Mouse (Mus musculus) layer of hippocampus, postnatal 36 days (tissue): ENCODE data around the gene Olfr1153. TPM values are rescaled to one million over a fixed set of nuclear protein-coding genes. Genes with fewer than 3 reads are reported as not detected.

ENCODE experiments used
- DNase-seq, 2 experiments: peaks; one replicate each; pipeline ENCODE4 v3.0.0; 2022
- total RNA-seq, 2 experiments: library from RNA; stranded (reverse); gene quantifications; 2 replicates each; pipeline ENCODE4 v1.2.3; 2021

Gene Olfr1153
- not detected for total RNA-seq

- DNase-seq: no peak
Observed at GRCm38 (mm10) chr2:87894662-87895061, at the start of gene Olfr1153. TSS of gene Olfr1153 (plus strand) at chr2:87894962.

DNA sequence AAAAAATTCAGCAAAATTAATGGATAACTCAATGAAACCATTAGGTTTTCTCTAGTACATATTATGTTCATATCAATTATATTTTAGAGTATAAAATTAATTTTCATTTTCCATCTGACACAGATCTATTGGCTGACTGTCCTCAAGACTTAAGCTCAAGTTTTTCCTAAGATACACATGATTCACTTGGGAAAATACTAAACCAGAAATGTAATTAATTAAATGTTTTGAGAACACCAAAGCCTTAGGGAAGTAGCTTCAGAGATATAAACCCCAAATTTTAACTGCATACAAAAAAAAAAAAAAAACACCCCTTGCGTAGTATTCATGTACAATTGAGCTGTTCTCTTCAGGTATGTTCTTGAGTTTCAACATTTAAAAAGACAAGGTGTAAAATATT, 39.2 kb upstream of the Olfr1153 start, which contains the start of gene Olfr1151:
Gene Olfr1151 (plus strand): TSS at position 301 of the 400 bp plus-strand sequence.
- DNase-seq: no peak

DNA sequence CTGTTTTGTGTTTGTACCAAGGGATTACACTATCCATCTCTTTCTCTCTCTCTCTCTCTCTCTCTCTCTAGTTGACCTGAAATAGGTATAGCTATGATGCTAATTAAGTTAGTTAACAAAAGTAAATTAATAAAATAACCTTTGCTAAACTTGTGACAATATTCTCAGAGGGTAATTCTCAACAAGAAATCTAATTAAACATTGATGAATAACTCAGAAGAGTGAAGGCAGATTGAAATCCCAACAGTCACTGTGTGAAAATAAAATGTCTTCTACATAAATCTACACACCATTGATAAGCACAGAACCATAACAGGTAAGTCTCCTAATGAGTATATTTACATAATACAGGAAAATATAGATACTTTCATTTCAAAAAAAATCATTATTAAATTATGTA, 28.6 kb upstream of the Olfr1153 start, which contains the start of gene Olfr1152:
Gene Olfr1152 (plus strand): TSS at position 301 of the 400 bp plus-strand sequence.
- DNase-seq: no peak

DNA sequence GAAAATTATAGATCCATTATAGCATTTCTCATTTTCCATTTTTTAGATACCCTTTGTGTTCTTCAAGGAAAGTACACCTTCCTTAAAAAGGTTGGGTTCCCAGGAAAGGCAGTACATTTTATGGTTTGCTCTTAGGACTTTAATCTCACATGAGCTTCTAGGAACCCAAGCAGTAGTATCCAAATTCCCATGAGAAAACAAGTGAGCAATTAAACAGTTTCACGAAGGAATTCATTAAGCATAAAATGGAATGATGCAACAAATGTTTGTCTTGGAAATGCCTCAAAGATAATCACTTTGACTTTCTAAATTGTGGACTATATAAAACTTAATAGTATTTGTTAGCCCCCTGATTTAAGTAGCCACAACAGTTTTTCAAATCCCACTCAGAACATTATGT, 10.3 kb downstream of the Olfr1153 start, which contains the start of gene Olfr1154:
Gene Olfr1154 (minus strand): TSS at position 101 of the 400 bp plus-strand sequence.
- DNase-seq: no peak

DNA sequence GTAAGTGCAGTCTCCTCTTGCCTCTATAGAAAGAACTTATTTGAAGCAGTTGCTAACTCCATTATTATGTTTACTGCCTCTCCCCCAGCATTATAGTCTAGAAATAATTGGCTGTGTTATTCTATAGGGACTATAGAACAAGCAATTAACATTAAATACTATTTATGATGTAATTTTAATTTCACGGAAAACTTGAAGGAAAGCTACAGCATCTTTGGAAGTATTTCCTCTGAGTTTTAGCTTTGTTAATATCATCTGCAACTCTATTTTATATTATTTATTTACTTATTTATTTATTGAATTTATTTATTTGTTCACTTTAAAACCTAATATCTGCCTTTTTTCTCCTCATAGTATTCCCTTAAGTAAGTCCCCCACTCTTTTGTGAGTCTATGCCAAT, 50.3 kb downstream of the Olfr1153 start, which contains the start of gene Olfr1155:
Gene Olfr1155 (minus strand): TSS at position 101 of the 400 bp plus-strand sequence.
- DNase-seq: no peak

Other genes starting within 250 kb of the Olfr1153 start
- gene Olfr1133, start 247.6 kb upstream of the Olfr1153 start, total RNA-seq: not detected
- not detected for gene Olfr1134, start 236.5 kb upstream of the Olfr1153 start, total RNA-seq
- not detected for gene Olfr1135, start 221.3 kb upstream of the Olfr1153 start, total RNA-seq
- gene Olfr1136, start 201.0 kb upstream of the Olfr1153 start, total RNA-seq: not detected
- not detected for gene Olfr1137, start 181.8 kb upstream of the Olfr1153 start, total RNA-seq
- not detected for gene Olfr1138, start 155.0 kb upstream of the Olfr1153 start, total RNA-seq
- gene Olfr1140, start 151.2 kb upstream of the Olfr1153 start, total RNA-seq: not detected
- gene Olfr1141, start 141.0 kb upstream of the Olfr1153 start, total RNA-seq: not detected
- not detected for gene Olfr152, start 115.5 kb upstream of the Olfr1153 start, total RNA-seq
- gene Olfr1143, start 94.4 kb upstream of the Olfr1153 start, total RNA-seq: not detected
- gene Olfr1145, start 85.1 kb upstream of the Olfr1153 start, total RNA-seq: not detected
- gene Olfr1148, start 64.4 kb upstream of the Olfr1153 start, total RNA-seq: not detected
- gene Olfr1150-ps1, start 51.0 kb upstream of the Olfr1153 start, total RNA-seq: not detected
- not detected for gene Olfr1151, start 39.1 kb upstream of the Olfr1153 start, total RNA-seq
- gene Olfr1152, start 28.5 kb upstream of the Olfr1153 start, total RNA-seq: not detected
- gene Olfr1154, start 10.2 kb downstream of the Olfr1153 start, total RNA-seq: not detected
- not detected for gene Olfr1155, start 50.2 kb downstream of the Olfr1153 start, total RNA-seq
- gene Olfr1156, start 58.1 kb downstream of the Olfr1153 start, total RNA-seq: under 1 TPM in 1 of 2 experiments, not detected in 1; 0.10 TPM
- not detected for gene Olfr1157, start 73.3 kb downstream of the Olfr1153 start, total RNA-seq
- not detected for gene Olfr74, start 79.7 kb downstream of the Olfr1153 start, total RNA-seq
- gene Olfr1158, start 95.2 kb downstream of the Olfr1153 start, total RNA-seq: not detected
- not detected for gene Olfr1160, start 113.3 kb downstream of the Olfr1153 start, total RNA-seq
- gene Olfr1161, start 127.8 kb downstream of the Olfr1153 start, total RNA-seq: not detected
- not detected for gene Olfr73, start 142.7 kb downstream of the Olfr1153 start, total RNA-seq
- gene Olfr1162, start 156.2 kb downstream of the Olfr1153 start, total RNA-seq: not detected
- not detected for gene Olfr1163, start 176.9 kb downstream of the Olfr1153 start, total RNA-seq
- gene Olfr1164, start 199.0 kb downstream of the Olfr1153 start, total RNA-seq: not detected
- gene Olfr1166, start 233.3 kb downstream of the Olfr1153 start, total RNA-seq: not detected